Mouse (Mus musculus) heart, postnatal 0 days (tissue): ENCODE data around the gene Atrip.

Experiments used
- CTCF ChIP-seq: IDR thresholded peaks from 2 replicates; pipeline ENCODE4 v1.5.1; 2016; ENCODE audit warnings: antibody characterized with exemption, control low read depth, low read depth
- EP300 ChIP-seq: IDR thresholded peaks from 2 replicates; pipeline ENCODE4 v1.6.1; 2016; ENCODE audit warnings: antibody characterized with exemption, low read depth

- TF ChIP-seq CTCF: no peak
- TF ChIP-seq EP300: no peak
These were observed 40.9 kb upstream of the Atrip start for GRCm38 (mm10) chr9:109114871-109115270.
